Mouse (Mus musculus) hindbrain, embryonic 16.5 days (tissue): ENCODE results near the gene Klhl24. TPM values are rescaled to one million over a fixed set of nuclear protein-coding genes. Genes with fewer than 3 reads are reported as not detected.

ENCODE experiments used
- ATAC-seq: fragments of 200-750 bp; cut with Nextera tagmentation; 2 replicates; pipeline ENCODE4 v1.8.0; 2017; ENCODE audit warnings: moderate TSS enrichment, moderate library complexity
- H3K27ac ChIP-seq: fragments of 300-500 bp; sonication (generic); 2 replicates; pipeline ENCODE4 v1.5.1; 2014; ENCODE audit warnings: low read depth, mild to moderate bottlenecking, control low read depth, low read length, moderate library complexity
- H3K27me3 ChIP-seq: fragments of 300-500 bp; sonication (generic); replicated peaks from 2 replicates; pipeline ENCODE4 v1.6.1; 2014; ENCODE audit warnings: low read length; ENCODE audit not compliant: control insufficient read depth, insufficient read depth
- H3K36me3 ChIP-seq: fragments of 300-500 bp; sonication (generic); 2 replicates; pipeline ENCODE4 v1.6.1; 2014; ENCODE audit warnings: mild to moderate bottlenecking, low read length, moderate library complexity, mixed read lengths; ENCODE audit not compliant: control insufficient read depth, insufficient read depth
- H3K4me1 ChIP-seq: fragments of 300-500 bp; sonication (generic); 2 replicates; pipeline ENCODE4 v1.6.1; 2014; ENCODE audit warnings: low read depth, low read length; ENCODE audit not compliant: control insufficient read depth, insufficient read depth
- H3K4me2 ChIP-seq: fragments of 300-500 bp; sonication (generic); 2 replicates; pipeline ENCODE4 v1.6.1; 2014; ENCODE audit warnings: mild to moderate bottlenecking, low read length, control low read depth, moderate library complexity
- H3K4me3 ChIP-seq: fragments of 300-500 bp; sonication (generic); 2 replicates; pipeline ENCODE4 v1.5.1; 2014; ENCODE audit warnings: mild to moderate bottlenecking, low read length, control low read depth, moderate library complexity
- H3K9ac ChIP-seq: fragments of 300-500 bp; sonication (generic); 2 replicates; pipeline ENCODE4 v1.6.1; 2014; ENCODE audit warnings: low read depth, mild to moderate bottlenecking, control low read depth, low read length, moderate library complexity
- H3K9me3 ChIP-seq: fragments of 300-500 bp; sonication (generic); 2 replicates; pipeline ENCODE4 v1.6.1; 2014; ENCODE audit warnings: mild to moderate bottlenecking, low read length, moderate library complexity; ENCODE audit not compliant: control insufficient read depth
- WGBS: fragments of 180-500 bp; shearing (Covaris S2); extraction: QIAGEN DNeasy Blood & Tissue Kit; methylation state at CpG from one replicate; pipeline ENCODE4 v1.1.7; 2014; 5-methylcytosine and 5-hydroxymethylcytosine counted together
- polyA plus RNA-seq: library from polyadenylated mRNA; unstranded; fragments of >200 nt; fragmentation: Nextera tagmentation; extraction: Ambion mirVana; gene quantifications from 2 replicates; pipeline ENCODE4 v1.2.1, GENCODE M21; 2015

Gene Klhl24
- 35.8 and 39.5 TPM in 2 replicates for polyA plus RNA-seq

- H3K9me3 ChIP-seq: no peaks in the 10 kb centered on the region
- peak within 1 kb of the TSS; percentile 99 for H3K4me3 ChIP-seq
- no peaks in the 10 kb centered on the region for H3K36me3 ChIP-seq
- peak within 1 kb of the TSS; percentile 98 for H3K27ac ChIP-seq
- peak within 1 kb of the TSS; percentile 99 for H3K9ac ChIP-seq
- peak; percentile 96 for ATAC-seq
- H3K27me3 ChIP-seq: no peaks in the 10 kb centered on the region
- H3K4me1 ChIP-seq: peaks cover 3% of the 10 kb centered on the region; the same call in 1 of the 2 replicates
- 2% methylated on average over 23 of the region's 29 CpGs for WGBS
- peak within 1 kb of the TSS; percentile 70 for H3K4me2 ChIP-seq
Measured at GRCm38 (mm10) chr16:20097069-20097710, at the start of gene Klhl24. TSS of gene Klhl24 (plus strand) at chr16:20097542.

GRCm38 (mm10) chr16:20052655-20053054, 44.7 kb upstream of the Klhl24 start:
- 92% methylated on average over 3 of the region's 3 CpGs for WGBS
- no peak overlapping the region for H3K27ac ChIP-seq
- no peak for ATAC-seq
- H3K27me3 ChIP-seq: no peaks in the 10 kb centered on the region
- no peak overlapping the region for H3K4me3 ChIP-seq
- H3K36me3 ChIP-seq: no peaks in the 10 kb centered on the region
- H3K9me3 ChIP-seq: no peaks in the 10 kb centered on the region
- no peak overlapping the region for H3K9ac ChIP-seq
- H3K4me1 ChIP-seq: no peaks in the 10 kb centered on the region
- no peak overlapping the region for H3K4me2 ChIP-seq

- Histone ChIP-seq H3K4me2 (no peak overlapping the region), H3K36me3 (no peaks in the 10 kb centered on the region), H3K27me3 (no peaks in the 10 kb centered on the region), H3K4me1 (no peaks in the 10 kb centered on the region), H3K9me3 (no peaks in the 10 kb centered on the region), H3K4me3 (no peak overlapping the region), H3K9ac (no peak overlapping the region), H3K27ac (no peak overlapping the region)
- 69% methylated on average over 1 of the region's 1 CpGs for WGBS
- no peak for ATAC-seq
Measured at GRCm38 (mm10) chr16:20072770-20073169, 24.6 kb upstream of the Klhl24 start.

- Histone ChIP-seq H3K9ac (no peak overlapping the region), H3K4me2 (no peak overlapping the region), H3K9me3 (no peaks in the 10 kb centered on the region), H3K4me1 (no peaks in the 10 kb centered on the region), H3K4me3 (no peak overlapping the region), H3K27ac (no peak overlapping the region), H3K27me3 (no peaks in the 10 kb centered on the region), H3K36me3 (no peaks in the 10 kb centered on the region)
- ATAC-seq: no peak
- 72% methylated on average over 1 of the region's 1 CpGs for WGBS
Measured at GRCm38 (mm10) chr16:20076675-20077074, 20.7 kb upstream of the Klhl24 start.

GRCm38 (mm10) chr16:20080271-20080670, 17.1 kb upstream of the Klhl24 start:
- Histone ChIP-seq H3K9me3 (no peaks in the 10 kb centered on the region), H3K4me1 (no peaks in the 10 kb centered on the region), H3K27ac (no peak overlapping the region), H3K9ac (no peak overlapping the region), H3K4me3 (no peak overlapping the region), H3K27me3 (no peaks in the 10 kb centered on the region), H3K4me2 (no peak overlapping the region), H3K36me3 (no peaks in the 10 kb centered on the region)
- 89% methylated on average over 3 of the region's 3 CpGs for WGBS
- ATAC-seq: no peak

- no peaks in the 10 kb centered on the region for H3K4me1 ChIP-seq
- 86% methylated on average over 1 of the region's 1 CpGs for WGBS
- H3K4me2 ChIP-seq: no peak overlapping the region
- ATAC-seq: no peak
- no peaks in the 10 kb centered on the region for H3K27me3 ChIP-seq
- H3K9me3 ChIP-seq: no peaks in the 10 kb centered on the region
- H3K36me3 ChIP-seq: no peaks in the 10 kb centered on the region
- H3K9ac ChIP-seq: no peak overlapping the region
- H3K4me3 ChIP-seq: no peak overlapping the region
- no peak overlapping the region for H3K27ac ChIP-seq
Measured at GRCm38 (mm10) chr16:20084623-20085022, 12.7 kb upstream of the Klhl24 start.

- no peak overlapping the region for H3K9ac ChIP-seq
- H3K9me3 ChIP-seq: no peaks in the 10 kb centered on the region
- no peak overlapping the region for H3K4me3 ChIP-seq
- H3K27ac ChIP-seq: no peak overlapping the region
- no peak overlapping the region for H3K4me2 ChIP-seq
- H3K4me1 ChIP-seq: no peaks in the 10 kb centered on the region
- H3K36me3 ChIP-seq: no peaks in the 10 kb centered on the region
- whole genome bisulfite sequencing: 96% methylated on average over 5 of the region's 5 CpGs
- ATAC-seq: no peak
- H3K27me3 ChIP-seq: no peaks in the 10 kb centered on the region
Measured at GRCm38 (mm10) chr16:20085250-20085905, 12.0 kb upstream of the Klhl24 start.

- Histone ChIP-seq H3K9me3 (no peaks in the 10 kb centered on the region), H3K36me3 (no peaks in the 10 kb centered on the region), H3K27me3 (no peaks in the 10 kb centered on the region), H3K9ac (no peak overlapping the region), H3K4me2 (no peak overlapping the region), H3K27ac (no peak overlapping the region), H3K4me3 (no peak overlapping the region), H3K4me1 (no peaks in the 10 kb centered on the region)
- 74% methylated on average over 5 of the region's 5 CpGs for WGBS
- ATAC-seq: no peak
Measured at GRCm38 (mm10) chr16:20086976-20087375, 10.4 kb upstream of the Klhl24 start.

GRCm38 (mm10) chr16:20089636-20090035, 7.7 kb upstream of the Klhl24 start:
- no peak overlapping the region for H3K4me2 ChIP-seq
- H3K4me1 ChIP-seq: no peaks in the 10 kb centered on the region
- H3K9ac ChIP-seq: no peak overlapping the region
- no peaks in the 10 kb centered on the region for H3K27me3 ChIP-seq
- H3K36me3 ChIP-seq: no peaks in the 10 kb centered on the region
- no peak overlapping the region for H3K4me3 ChIP-seq
- H3K27ac ChIP-seq: no peak overlapping the region
- no peaks in the 10 kb centered on the region for H3K9me3 ChIP-seq
- 96% methylated on average over 3 of the region's 3 CpGs for WGBS
- no peak for ATAC-seq
